Mouse (Mus musculus): ENCODE results near the gene Mroh8. TPM values are rescaled to one million over a fixed set of nuclear protein-coding genes. Genes with fewer than 3 reads are reported as not detected.

The Mroh8 gene
- 1 to 10 TPM in 1 of 2 experiments, under 1 TPM in 1; 0.75 to 1.0 TPM for total RNA-seq (2021)

DNA sequence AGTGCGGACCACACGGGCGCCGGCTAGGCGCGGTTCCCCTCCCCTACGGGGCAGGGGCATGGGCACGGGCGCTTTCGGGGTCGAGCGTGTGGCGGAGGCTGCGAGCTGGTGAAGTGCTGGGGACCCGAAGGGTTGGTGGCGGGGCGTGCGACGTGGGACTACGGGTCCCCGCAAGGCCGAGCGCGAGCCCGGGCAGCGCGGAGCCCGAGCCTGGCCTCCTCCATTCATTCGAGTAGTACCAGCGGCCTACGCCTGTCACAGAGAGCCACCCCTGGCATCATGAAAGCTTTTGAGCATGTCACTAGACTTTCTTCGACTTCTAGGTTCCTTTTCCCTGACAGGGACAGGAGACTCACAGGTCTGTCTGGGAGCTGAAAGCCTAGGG lies at the start of gene Mroh8:
Gene Mroh8 (minus strand): TSS at position 134 of the 385 bp plus-strand sequence.
- DNase-seq: no peak

DNA sequence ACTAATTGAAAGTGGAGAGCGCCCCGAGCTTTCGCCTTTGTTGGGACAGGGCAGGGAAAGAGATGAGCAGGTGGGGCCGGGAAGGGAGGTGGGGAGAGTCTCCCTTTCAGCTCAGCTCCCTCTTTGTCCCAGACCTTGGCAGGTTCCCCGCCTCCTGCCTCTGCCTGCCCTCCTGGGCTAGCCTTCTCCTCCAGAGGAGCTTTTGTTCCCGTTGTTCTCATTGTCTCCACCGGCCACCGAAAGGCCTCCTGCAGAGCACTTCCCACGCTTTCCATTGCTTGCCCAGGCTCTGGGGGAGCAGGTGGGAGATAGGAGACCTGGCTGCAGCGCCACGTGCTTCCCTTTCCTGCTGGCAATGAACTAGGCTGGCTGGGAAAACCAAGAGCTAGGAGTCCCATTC lies 49.2 kb upstream of the Mroh8 start:
- DNase-seq: no peak

DNA sequence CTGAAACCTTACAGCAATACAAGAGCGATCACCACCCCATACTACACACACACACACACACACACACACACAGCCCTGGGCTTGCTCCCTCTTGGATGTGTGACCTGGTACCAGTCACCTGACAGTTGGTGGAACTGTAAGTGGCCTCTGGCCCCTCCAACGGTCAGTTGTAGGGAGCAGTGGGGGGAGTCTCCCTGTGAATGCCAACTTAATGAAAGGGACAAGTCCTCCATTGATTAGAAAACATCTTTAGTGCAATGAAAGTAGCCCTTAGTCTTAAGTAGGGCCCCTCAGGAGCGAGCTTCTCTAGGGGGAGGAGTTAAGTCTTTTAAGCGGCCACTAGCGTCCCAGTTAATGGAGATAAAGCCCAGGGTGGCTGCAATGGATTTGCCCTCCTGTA lies 48.8 kb upstream of the Mroh8 start:
- no peak for DNase-seq

DNA sequence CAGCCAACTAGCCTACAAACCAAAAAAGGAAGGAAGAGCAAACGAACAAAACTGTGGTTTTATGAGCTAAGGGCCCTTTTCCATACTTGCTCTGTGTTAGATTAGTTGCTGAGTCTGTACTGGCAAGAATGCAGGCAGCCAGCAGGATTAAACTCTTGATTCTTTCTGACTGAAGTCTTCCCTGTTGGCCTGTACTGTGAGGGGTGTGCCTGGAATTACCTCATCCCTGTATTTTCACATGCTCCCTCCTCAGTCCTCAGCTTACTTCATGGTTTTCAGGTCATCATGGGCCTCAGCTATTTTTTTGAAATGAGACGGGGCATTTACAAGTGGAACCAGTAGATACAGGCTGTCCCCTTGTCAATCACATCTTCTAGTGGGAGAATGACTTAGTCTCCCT lies 45.9 kb upstream of the Mroh8 start:
- no peak for DNase-seq

DNA sequence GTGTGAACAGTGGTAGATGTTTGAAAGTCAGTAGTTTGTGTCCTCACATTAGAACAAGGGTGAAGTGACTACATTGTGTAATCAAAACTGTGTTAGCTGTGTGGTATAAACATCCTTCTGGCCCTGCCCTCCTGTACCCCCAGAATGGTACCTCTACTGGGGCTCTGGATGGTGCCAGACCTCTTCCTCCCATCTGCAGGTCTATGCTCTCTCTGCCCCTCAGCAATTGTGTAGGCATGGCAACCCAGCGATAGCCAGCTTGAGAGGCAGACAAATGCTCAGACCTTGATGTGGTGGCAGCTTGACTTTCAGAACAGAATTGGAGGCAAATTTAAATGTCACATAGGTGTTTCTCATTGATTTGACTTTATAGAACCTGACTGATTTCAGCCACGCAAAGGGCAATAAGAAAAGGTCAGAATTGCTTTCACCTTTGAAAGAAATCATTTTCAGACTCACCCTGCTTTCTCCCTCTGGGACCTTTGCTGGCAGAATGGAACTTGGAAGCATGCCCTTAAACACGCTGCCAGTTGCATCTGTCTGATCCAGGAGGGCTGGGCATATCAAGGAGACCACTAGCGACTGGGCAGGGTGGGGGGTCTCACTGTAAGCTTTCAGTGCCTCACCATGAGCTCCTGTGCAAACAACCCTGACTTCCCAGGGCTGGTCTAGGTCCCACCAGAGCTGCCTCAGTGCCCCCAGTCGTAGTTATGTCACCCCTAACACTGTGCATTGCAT lies 42.8 kb upstream of the Mroh8 start:
- no peak for DNase-seq

DNA sequence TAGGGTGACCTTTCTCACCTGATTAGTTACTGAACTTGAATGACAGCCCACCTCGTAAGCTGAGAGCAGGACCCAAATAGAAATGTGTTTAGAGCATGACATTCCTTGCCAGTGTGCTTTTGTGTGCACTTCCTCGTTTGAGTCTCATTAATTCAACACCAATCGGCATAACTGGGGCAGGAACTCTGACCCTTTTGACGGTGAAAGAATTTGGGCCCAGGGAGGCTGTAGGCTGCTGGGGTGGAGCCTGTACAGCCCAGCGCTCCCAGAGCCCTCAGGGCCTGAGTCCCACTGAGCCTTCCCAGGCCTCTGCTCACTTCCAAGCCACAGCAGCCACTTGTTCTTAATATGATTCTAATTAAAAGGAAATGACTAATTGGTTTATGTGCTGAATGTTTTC lies 41.5 kb upstream of the Mroh8 start:
- DNase-seq: no peak

DNA sequence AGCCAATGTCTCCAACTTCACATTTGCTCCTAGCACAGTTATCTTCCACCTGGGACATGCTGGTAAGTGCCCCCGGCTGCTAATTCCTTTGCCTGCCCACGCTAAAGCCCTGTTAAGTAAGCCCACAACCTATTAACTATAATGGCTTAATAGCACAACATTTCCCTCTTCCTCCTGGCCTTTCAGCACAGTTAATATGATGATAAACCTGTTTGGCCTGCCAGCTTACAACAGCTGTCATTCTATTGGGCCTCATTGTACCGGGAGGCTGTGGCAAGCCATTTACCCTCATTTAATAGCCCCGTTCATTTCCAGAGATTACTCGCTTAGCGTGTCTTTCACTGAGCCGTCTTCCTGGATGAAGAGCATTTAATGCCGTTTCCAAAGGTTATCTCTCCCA lies 40.8 kb upstream of the Mroh8 start:
- DNase-seq: no peak

DNA sequence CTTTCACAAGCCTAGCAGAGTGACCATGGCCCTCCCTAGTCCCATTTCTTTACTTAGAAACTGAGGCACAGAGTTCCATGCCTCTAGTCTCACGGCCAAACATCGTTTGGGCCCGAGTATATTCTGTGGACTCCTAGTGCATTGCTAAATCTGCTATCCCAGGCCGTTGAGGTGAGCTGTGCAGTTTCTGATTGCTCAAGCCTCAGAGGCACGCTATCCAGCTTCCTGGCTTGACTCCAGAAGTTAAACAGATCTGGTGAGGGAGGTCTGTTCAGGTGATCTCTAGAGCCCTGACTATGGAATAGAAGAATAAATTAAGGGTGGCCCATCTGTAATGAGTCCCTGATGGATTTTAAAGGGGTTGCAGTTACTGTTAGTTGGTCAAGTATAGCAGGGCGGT lies 37.9 kb upstream of the Mroh8 start:
- no peak for DNase-seq

DNA sequence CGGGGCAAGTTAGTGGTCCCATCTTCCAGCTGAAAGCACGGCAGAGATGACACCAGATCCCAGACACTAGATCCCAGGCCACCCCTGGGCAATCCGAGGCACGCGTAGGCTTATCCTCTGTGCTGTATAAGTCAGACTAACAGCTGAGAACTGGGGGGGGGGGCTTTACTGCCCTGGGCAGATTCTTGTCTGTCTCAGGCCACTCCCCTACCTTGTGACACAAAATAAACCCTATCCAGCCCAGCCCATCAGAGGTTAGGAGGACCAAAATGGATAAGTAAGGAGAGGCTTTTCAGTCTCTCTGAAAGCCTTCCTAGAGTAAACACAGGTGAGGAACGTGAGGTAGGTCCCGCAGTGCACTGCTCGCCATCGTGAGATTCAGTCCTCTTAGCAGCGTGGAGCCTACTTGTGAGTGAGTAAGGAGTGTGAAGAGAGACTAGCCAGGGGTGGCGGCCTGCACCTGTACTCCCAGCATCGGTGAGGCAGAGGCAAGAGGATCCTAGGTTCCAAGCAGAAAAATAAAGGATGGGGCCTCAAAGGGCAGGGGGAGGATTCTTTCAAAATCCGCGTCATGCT lies 37.1 kb upstream of the Mroh8 start:
- no peak for DNase-seq

DNA sequence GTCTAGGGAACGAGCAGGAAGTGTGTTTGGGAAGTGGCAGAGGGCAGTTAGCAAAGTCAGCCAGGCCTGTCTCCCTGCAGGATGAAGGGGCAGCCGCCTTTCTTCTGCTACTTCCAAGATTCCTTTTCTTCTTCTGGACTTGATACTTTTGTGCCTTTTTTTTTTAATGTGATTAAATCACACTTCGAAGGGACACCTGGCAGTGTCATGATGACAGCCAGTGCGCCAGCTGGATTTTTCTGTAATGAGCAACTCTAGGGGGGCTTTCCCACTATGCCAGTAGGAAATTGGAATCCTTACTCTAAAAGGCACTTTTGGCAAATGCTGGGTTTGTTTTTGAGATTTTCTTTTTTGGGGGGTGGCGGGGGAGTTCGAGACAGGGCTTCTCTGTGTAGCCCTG lies 36.1 kb upstream of the Mroh8 start:
- no peak for DNase-seq

DNA sequence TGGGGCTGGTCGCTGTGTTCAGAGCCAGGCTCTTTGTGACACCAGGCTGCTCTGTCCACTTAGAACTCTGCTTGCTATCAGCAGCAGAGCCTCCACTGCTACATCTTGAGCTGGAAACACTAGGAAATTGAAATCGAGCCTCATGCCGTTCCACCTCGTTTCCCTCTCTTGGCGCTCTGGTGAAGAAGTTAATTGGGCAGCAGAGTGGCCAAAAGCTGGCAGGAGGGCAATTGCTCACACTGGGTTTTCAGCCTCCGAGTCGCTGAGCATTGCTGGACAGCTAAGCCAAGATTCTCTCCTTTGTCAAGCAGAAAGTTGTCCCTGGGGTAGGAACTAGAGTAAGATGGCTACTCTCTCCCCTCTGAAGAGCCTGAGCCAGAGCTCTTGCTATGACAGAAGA lies 35.0 kb upstream of the Mroh8 start:
- peak; percentile 20 to 29 for DNase-seq

DNA sequence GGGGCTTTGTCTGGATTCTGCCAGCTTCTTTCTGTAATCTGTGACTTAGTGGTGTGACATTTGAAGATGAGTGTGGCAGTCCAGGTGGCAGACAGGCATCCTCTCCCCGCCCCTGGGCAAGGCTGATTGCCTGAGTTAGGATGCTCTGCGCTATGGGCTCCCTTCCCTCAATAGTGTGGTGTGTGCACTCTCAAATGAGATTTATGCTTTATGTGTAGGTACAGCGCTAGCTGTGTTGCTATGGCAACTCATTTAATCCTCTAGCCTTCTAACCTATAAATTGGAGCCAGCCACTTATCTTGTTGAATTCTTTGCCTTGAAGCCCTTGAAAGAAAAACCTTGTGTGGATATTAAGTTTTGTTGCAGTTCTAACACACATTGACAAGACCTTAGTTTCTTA lies 34.4 kb upstream of the Mroh8 start:
- DNase-seq: no peak

DNA sequence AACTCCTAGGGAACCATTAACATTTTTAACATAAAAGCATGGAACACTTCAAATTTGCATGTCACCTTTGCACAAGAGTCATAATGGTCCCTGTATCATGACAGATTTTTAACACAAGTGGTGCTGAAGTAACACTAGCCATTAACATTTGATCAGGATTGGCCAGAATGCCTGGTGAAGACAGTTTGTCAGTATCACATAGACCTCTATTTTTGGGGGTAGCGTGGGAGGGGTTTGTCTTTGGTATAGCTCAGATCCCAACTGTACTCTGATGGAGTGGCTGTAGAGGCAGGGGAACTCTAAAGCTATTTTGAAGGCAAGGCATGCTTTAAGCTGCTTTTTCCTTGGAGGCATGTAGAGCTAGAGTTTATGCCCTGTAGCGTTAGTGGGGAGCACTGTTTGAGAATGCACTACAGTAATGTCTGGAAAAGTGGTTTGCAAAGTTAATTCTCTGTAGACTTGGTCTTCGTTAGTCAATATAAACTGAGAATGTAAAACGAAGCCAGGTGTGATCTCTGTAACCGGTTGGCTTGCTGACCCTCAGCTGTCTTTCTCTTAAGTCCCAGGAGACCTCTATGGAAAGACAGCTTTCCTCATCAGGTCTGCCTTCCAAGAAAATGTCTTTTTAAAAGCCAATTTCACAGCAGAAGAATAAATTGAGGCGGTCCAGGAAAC lies 31.8 kb upstream of the Mroh8 start:
- DNase-seq: no peak

DNA sequence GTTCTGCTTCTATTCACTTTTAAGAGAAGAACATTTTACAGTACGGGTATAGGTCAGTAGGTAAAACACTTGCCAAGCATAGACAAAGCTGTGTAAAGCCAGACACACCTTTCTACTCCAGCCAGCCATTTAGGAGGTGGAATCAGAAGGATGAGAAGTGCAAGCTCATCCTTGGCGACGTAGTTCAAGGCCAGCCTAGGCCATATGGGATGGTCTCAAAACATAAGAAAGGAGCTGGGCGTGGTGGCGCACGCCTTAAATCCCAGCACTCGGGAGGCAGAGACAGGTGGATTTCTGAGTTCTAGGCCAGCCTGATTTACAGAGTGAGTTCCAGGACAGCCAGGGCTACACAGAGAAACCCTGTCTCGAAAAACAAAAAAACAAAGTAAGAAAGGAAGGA lies 30.3 kb upstream of the Mroh8 start:
- no peak for DNase-seq

DNA sequence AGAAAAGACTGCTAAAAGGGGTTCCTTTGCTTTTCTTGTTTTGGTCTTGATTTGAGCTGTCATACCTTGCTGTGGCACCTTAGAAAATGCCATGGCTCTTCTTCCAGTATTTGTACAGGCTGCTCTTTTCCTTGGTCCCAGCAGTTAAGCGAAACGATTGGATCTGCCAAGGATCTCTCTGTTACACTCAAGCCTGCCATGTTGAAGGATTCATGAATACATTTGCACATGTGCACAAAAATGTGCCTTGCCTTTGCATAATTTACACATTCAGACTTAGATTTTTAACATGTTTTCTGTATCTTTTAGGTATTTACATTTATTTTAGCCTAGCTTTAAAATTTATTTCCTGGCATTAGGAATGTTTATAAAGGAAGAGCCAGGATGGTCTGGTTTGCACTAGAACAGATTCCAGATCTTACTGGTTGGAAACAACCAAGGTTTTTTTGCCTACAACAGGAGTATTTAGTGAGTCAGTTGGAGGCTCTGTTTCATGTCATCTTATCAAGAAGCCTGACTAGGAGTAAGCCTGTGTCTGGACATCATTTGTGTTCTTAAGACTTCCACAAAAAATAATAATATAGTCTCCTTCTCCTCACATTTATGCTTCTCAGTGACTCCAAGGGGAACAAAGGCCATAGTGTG lies 29.0 kb upstream of the Mroh8 start:
- DNase-seq: no peak

DNA sequence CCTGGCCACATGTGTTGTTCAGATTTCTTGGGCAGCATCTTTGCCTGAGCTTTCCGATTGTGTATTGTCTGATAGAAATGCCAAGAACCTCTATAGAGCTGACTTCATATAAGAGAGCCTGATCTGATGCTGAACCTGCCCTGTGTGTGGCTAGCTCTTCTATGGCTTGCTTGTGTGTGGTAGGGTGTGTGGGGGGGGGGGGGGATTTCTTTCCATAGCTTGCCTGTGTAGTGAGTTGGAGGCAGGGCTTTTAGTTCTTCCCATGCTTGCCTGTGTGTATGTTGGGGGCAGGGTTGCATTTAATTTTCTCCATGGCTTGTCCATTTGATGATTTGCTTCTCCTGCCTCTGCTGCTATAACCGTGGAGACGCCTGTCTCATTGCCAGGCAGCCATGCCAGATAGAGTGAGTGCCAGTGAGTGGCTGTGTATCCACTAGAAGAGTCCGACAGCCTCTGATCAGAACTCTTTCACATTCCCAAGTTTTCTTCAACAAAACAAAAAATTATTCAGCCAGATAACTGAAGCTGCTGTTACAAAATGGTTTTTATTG lies 28.4 kb upstream of the Mroh8 start:
- peak in 1 of 2 experiments; percentile 30 for DNase-seq

DNA sequence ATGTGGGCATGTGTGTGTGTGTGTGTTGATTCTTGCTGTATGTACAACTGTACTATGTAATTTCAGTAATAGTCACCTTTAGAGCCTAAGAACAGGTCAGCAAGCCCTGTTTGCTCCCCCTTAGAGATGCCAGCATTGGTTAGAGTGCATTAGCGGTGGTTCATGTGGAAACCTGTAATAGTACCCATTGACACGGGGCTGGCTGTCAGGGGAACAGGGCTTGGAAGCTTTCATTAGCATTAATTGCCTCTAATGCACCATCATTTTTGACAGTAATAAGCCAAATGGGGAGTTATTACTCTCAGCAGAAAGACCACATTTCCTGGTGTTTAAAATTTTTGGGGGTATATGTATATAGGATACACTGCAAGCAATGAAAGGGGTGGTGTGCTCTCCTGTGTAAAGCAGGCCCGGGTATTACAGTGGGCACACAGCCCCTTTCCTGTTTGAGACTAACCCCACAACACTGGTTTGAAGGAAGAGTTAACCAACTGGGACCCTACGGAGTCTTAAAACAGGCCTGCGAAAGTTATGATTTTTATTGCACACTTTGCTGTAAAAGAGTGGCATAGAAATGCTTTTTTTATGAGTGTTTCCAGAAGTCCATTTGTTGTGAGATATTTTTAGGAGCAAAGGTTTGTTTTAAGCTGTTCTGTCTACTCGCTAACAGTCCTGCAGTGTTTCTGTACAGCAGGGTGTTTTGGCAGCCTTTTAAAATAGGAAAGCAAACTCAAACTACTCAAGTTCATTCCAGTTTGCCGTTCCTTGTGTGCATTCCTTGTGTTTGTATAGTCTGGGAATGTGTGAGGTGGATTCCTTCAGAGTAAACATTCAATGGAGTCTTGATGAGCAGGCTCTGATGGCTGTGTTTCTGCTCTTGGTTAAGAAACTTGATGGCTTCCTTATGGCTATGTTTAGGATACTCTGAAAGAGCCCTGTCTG lies 27.0 kb upstream of the Mroh8 start:
- no peak for DNase-seq

DNA sequence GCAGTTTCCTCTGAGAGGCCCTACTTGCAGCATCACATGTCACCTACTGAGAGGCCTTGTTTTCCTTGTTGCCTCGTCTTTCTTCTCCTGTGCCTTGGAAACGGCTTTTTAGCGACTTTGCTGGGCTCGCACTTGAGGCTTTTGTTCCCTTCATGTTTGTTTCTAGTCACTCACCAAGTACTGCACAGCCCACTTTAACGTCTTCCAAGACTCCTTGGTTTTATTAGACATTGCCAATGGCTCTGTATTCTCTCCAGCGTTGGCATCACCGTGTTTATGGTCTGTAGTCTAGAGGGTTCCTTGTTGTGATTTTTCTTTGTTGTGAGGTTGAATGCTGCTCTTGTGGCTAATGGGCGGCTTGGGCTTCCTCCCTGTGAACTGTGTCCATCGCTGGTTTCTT lies 23.7 kb upstream of the Mroh8 start:
- no peak for DNase-seq

DNA sequence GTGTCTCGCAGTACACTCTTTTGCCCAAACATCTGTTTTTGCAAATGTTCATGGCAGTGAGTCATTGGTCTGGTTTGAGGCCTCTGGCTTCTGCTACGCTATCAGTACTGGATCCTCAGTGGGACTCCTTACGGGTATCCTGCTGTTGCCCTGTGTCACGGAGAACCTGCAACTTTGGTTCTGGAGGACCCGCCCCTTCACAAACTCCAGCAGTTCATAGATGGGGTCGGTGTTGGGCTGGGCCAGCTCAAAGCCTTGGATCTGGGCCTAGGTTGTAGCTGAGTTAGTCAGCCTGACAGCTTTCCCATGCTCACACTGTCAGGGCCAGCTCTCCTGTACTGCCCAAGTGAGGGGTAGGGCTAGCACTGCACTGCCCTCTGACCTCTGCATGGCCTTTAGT lies 20.7 kb upstream of the Mroh8 start:
- DNase-seq: no peak

DNA sequence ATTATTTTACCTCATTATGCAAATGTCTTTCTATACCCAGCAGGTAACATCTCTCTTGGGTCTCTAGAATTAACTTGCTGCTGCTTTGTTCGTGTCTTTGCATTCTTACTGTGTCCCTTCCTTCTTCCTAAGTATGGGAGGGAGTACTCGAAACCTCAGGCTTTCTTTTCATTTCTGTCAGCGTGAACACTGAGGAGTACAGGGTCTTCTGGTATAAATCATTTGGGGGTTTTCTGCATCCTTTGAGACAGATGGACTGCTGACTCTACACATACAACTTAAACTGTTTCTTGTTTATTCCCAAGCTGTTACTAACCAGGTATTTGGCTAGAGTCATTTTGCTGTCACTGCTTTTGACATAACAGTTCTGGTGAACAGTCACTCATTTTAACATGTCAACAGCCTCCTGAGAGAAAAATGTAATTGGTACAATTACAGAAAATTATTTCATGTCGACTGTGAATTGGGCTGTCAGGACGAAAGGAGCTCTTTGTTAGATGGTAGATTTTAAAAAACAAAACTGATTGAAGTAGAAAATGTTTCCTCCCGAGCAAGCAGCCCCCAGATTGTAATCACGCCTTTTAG lies 16.8 kb upstream of the Mroh8 start:
- DNase-seq: no peak

DNA sequence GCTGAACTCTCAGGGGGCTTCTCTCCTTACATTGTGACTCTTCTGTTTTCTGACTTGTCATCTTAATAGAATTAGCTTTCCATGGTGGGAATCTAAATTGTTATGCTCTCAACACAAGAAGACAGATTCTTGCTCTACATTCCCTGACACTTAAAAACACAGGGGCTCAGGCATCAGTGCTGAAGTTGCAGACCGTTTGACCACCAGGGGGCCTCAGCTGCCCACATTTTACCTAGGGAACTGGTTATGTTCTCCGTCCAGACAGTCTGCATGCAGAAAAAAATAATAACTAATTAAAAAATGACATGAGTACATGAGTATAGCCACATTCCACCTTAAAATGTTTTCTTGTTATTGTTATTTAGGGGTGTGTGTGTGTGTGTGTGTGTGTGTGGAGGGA lies 12.7 kb upstream of the Mroh8 start:
- peak; percentile 70 to 73 for DNase-seq

DNA sequence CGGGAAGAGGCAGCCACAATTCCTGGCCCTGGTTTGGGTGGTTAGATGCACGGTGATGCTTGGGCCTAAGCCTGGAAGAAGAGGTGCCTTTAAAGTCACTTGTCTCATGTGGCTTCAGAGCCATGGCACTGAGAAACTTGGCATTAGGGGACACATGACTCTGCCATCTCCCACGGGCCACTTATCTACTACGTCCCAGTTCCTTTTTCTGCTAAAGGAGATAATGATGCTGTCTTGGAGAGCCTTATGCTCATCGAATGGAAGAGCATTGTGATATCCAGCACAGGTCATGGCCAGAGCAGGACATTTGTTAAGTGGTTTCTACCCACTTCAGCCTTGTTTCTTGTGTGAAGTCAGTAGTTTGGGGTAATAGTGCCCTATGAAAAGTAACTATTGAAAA lies 9.6 kb upstream of the Mroh8 start:
- no peak for DNase-seq
